Mouse (Mus musculus) urinary bladder, postnatal 14 days (tissue): ENCODE measurements around the gene Jade3.
A peak's percentile ranks its signal among the peaks of the same experiment; 100 is the strongest.
"Not testable (repeated sequence)": the region's sequence is repeated elsewhere in the genome, so short reads cannot be mapped to it uniquely, and the experiment has no call there.

Experiments
- DNase-seq: peaks from one replicate; pipeline ENCODE4 v3.0.0; 2021; ENCODE audit warnings: low spot score

Jade3 gene

DNA sequence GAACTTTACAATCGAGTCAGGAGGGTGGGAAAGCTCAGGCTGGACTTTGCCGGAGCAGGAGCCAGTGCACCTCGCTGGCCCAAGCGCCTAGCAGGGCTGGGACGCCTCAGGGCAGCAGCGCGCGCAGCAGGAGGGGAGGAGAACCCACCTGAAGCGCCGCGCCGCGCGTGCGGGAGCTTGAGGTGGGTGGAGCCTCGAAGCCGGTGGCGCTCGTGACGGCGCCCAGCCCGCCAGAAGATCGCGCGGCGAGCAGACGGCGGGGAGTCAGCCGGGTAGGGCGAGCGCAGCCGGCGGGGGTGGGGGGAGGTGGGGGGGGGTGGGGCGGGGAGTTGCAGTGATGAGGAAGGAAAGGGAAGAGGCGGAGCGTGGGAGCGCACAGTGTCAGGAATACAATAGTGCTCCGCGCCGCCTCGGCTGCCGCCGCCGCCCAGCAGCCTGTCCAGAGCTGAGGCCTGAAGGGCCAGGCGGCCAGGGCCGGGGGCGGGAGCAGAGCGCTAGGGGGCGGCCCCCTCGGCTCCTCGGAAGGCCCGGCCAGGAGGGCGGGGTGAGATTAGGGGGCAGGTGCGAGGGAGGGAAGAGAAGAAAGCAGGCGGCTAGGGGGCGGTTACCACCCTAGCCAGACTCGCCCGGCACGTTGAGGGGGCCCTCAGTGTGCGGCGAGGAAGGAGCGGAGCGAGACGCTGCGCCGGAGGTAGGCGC lies at the start of gene Jade3:
Gene Jade3, plus strand, starts transcription at position 549 of the 699 bp plus-strand sequence.
- DNase-seq, result peak; percentile 78

- DNase-seq, result no peak
Observed at GRCm38 (mm10) chrX:20379347-20380014, 46.0 kb upstream of the Jade3 start.

GRCm38 (mm10) chrX:20382260-20382659 lies 43.2 kb upstream of the Jade3 start:
- no peak for DNase-seq

DNA sequence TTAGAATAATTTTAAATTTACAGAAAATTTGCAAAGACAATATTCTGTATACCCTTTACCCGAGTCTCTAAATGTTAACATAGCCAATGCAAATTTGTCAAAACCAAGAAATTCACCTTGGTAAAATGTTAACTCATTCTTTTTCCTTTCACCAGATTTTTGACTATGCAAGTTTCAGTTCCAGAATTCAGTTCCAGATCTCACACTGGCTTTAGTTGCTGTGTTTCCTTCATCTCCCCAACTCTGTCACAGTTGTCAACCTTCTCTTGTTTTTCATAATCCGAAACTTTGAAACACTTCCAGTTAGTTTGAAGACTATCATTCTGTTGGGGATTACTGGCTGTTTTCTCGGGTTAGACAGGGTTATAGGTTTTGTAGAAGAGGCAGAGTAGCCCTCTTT lies 38.5 kb upstream of the Jade3 start:
- no peak for DNase-seq

GRCm38 (mm10) chrX:20391964-20392363 lies 33.5 kb upstream of the Jade3 start:
- not testable (repeated sequence) for DNase-seq

DNA sequence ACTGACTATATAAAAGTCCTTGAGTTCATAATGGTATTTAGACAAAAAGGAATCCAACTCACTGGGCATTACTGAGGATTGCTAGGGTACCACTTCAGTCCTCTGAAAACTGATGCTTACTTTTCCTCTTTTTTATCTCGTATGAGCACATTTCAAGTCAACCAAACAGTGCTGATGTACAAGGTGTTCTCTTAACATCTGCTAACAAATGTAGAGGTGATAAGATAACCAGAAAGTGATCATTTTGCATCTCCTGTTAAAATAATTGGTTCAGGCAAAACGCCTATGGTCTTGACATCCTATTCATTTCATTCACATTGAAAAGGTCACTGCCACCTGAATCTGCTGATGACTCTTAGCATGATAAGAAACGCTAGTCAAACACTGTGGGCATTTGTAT lies 32.5 kb upstream of the Jade3 start:
- DNase-seq, result no peak

GRCm38 (mm10) chrX:20404068-20404467 lies 21.4 kb upstream of the Jade3 start:
- no peak for DNase-seq

GRCm38 (mm10) chrX:20406909-20407308 lies 18.6 kb upstream of the Jade3 start:
- no peak for DNase-seq

DNA sequence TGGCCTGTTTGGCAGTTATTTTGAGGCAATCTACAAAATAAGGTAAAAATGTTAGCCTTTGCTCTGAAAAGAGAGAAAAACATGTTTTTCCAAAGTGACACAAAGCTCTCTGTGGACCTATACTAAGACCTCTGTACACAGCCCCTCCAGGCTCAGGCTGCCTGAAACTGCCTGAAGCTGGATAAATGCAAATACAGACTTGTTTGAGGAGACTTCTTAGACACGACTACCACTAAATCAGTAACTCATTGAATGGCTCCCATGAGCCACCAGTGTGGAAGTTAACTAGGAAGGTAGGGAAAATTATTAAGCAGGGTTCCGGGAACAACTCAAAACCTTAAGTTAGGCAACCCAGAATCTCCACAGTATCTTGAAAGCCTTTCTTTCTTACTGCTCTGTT lies 17.8 kb upstream of the Jade3 start:
- no peak for DNase-seq

DNA sequence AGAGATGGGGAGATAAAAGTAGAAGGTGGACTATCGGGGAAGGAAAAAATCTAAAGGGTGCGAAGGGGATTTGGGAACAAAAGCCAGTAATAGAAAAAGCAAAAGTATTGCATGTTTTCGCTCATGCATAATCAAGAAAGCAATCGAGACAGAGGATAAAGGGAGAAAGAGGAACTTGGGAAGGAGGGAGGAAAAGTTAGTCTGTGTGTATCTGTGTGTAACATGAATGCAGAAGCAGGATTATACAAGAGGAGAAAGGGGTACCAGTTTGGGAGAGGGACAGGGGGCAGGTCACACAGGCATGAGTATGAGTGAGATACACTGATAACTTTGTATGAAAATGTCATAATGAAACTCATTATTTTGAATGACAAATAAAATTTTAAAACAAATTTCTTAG lies 14.1 kb upstream of the Jade3 start:
- no peak for DNase-seq

- DNase-seq, result no peak
Observed at GRCm38 (mm10) chrX:20412221-20412620, 13.3 kb upstream of the Jade3 start.

DNA sequence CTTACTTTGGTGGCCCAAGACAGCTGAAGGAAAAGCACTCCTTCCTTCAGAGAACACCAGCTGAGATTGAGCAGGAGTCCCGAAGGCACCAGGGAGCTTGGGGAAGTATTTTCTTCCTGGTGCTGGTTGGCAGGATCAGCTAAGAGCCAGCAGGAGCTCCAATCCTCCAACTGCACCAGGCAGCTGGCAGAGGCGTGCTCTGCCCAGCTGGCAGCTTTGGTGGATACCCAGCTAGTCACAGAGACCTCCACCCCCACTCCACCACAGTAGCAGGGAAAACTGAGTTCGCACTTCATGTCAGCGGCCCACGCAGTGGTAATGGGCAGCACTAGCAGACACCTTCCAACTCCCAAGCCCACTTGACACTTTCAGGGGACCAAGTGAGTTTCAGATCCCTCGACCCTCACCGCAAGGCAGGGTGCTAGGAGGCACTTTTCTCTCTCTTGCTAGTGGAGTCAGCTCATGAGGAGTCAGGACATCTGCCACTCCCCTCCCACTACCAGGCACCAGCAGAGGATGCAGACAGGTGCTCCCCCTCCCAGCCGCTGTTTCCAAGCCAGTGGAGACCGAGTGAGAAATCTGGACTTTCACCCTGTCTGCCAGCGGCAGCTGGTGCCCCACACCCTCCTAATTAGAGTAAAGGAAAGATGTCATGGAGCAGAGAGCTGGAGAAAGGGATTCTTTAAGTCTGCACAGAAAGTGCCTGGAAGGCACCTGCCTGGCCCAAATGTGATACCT lies 10.4 kb upstream of the Jade3 start:
- no peak for DNase-seq

GRCm38 (mm10) chrX:20418461-20418860 lies 7.0 kb upstream of the Jade3 start:
- no peak for DNase-seq

DNA sequence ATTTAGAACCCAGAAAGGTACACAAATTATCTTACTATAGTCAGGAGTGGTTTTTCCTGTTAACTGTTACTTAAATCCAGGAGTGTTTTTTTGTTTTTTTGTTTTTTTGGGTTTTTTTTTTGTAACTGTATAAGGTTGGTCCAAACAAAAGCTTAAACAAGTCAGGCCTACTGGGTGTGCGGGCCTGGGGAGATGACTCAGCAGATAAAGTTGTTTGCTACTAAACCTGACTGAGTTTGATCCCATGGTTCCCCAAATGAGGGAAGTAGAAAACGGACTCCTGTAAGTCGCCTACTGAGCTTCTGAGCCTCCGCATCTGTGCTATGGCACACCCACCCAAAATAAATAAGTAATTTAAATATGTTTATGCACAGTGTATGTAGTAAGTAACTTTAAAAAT lies 6.0 kb upstream of the Jade3 start:
- no peak for DNase-seq

DNA sequence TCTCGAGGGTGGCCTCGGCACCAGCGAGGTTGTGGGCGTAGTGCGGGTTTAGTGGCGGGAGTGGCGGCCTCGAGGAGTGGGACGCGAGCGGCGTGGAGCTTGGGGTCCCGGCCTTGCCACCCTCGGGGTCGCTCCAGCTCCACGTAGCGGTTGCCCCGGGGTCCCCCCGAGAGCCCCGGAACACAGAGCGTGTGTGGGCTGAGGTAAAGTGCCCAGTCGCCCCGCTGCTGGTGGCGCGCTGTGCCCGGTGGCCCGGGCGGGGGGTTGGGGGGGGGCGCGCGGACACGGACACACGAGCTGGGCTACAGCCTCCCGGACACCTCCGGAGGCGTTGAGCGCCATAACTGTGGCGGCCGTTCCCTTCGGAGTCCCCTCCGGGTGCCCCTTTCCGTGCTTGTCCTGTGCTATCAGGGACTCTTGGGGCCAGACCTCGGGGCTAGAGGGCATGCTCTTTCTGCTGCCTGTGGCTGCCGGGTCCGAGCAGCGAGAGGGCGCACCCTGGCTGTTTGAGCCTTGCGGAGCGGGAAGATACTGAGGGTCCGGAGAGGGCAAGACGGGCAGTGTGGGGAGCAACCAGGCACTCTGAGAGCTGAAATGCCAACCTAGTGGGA lies 456 bp downstream of the Jade3 start:
- peak; percentile 18 for DNase-seq

- no peak for DNase-seq
Observed at GRCm38 (mm10) chrX:20483213-20483612, 57.7 kb downstream of the Jade3 start.

- no peak for DNase-seq
Observed at GRCm38 (mm10) chrX:20497682-20498081, 72.2 kb downstream of the Jade3 start.

GRCm38 (mm10) chrX:20520290-20520939 lies 94.9 kb downstream of the Jade3 start:
- DNase-seq, result no peak

DNA sequence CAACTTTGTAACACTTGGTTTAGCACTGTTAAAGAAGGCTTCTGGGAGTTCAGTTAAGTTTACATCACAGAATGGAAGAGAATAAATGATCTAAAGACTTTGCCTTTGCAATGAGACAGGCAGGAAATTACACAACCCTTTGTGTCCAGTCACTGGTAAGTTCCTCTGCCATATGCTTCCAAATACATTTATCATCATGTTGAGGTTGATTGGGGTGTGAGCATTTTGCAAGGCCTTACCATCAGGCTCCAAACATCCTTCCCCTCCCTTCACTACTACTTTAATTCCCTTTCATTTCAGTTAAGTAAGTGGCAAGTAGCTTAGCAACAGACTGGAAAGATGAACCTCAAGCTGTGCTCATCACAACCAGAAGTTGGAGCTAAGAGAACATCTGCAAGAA lies 96.1 kb downstream of the Jade3 start:
- no peak for DNase-seq

- DNase-seq, result no peak
Observed at GRCm38 (mm10) chrX:20532621-20533020, 107.1 kb downstream of the Jade3 start.

- DNase-seq, result no peak
Observed at GRCm38 (mm10) chrX:20543867-20544266, 118.4 kb downstream of the Jade3 start.

DNA sequence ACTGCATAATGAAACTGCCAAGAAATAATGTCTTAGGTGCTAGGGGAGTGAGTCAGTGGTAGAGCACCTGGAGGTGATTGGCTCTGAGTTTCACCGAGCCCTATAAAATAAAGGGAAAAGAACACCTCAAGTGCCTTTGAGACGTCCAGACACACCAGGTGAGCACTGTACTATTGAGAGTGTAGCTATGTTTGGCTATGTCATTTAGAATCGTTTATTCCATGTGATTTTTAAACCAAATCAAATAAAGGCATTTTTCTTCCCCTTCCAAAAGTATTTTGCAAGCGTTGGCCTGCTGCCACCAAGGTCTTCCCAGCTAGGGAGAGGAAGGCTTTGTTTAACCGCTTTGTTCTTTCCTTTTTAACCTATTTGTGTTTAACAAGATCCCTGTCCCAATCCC lies 122.1 kb downstream of the Jade3 start:
- peak; percentile 31 for DNase-seq
